Mouse (Mus musculus) MEL (cell line): Measurements from ENCODE around the gene Sh3rf1. TPM values are rescaled to one million over a fixed set of nuclear protein-coding genes. Genes with fewer than 3 reads are reported as not detected.

Experiments
- DNase-seq: peaks from one replicate; pipeline ENCODE4 v3.0.0; 2011; ENCODE audit warnings: low read depth, low spot score
- H3K27ac ChIP-seq: 2 replicates; pipeline ENCODE4 v1.5.1; 2012; ENCODE audit warnings: low read depth, mild to moderate bottlenecking, control low read depth, low read length, moderate library complexity; ENCODE audit not compliant: control insufficient read depth
- H3K27me3 ChIP-seq, 2 experiments: fragments of 150-350 bp in 1 of 2; sonication (generic) in 1 of 2; 2 replicates each; pipeline ENCODE4 v1.6.1; 2012; ENCODE audit warnings: low read length in 2 of 2, mild to moderate bottlenecking in 2 of 2, improper control_type of control experiment in 1 of 2, moderate library complexity in 1 of 2; ENCODE audit not compliant: insufficient read depth in 2 of 2, control insufficient read depth in 1 of 2
- H3K36me3 ChIP-seq, 2 experiments: 2 replicates each; pipeline ENCODE4 v1.6.1; 2012 to 2014; ENCODE audit warnings: low read length in 2 of 2, improper control_type of control experiment in 1 of 2, inconsistent platforms in 1 of 2, mild to moderate bottlenecking in 1 of 2; ENCODE audit not compliant: insufficient read depth in 2 of 2, control insufficient read depth in 1 of 2
- H3K4me1 ChIP-seq, 2 experiments: fragments of 150-350 bp in 1 of 2; sonication (generic) in 1 of 2; 2 replicates each; pipeline ENCODE4 v1.6.1; 2012; ENCODE audit warnings: low read length in 2 of 2, improper control_type of control experiment in 1 of 2, mild to moderate bottlenecking in 1 of 2; ENCODE audit not compliant: insufficient read depth in 2 of 2, control insufficient read depth in 1 of 2
- H3K4me3 ChIP-seq, 2 experiments: fragments of 150-350 bp in 1 of 2; sonication (generic) in 1 of 2; 2 replicates each; pipeline ENCODE4 v1.5.1; 2012; ENCODE audit warnings: low read depth in 2 of 2, low read length in 2 of 2, mild to moderate bottlenecking in 2 of 2, moderate library complexity in 2 of 2, control low read depth in 1 of 2, improper control_type of control experiment in 1 of 2; ENCODE audit not compliant: control insufficient read depth in 1 of 2, insufficient read depth in 1 of 2
- H3K79me2 ChIP-seq: 2 replicates; pipeline ENCODE4 v1.6.1; 2012; ENCODE audit warnings: mild to moderate bottlenecking, low read length, moderate library complexity; ENCODE audit not compliant: control insufficient read depth, poor library complexity, insufficient read depth
- H3K9ac ChIP-seq: 2 replicates; pipeline ENCODE4 v1.6.1; 2012; ENCODE audit warnings: low read depth, mild to moderate bottlenecking, control low read depth, low read length, moderate library complexity; ENCODE audit not compliant: control insufficient read depth, poor library complexity, severe bottlenecking
- H3K9me3 ChIP-seq: fragments of 150-350 bp; sonication (generic); replicated peaks from 2 replicates; pipeline ENCODE4 v1.6.1; 2012; ENCODE audit warnings: mild to moderate bottlenecking, low read length, improper control_type of control experiment, moderate library complexity; ENCODE audit not compliant: insufficient read depth
- BHLHE40 ChIP-seq: IDR thresholded peaks from 2 replicates; pipeline ENCODE4 v1.6.1; 2012; ENCODE audit warnings: low read depth, mild to moderate bottlenecking, inconsistent platforms, low read length, improper control_type of control experiment, borderline replicate concordance
- CHD1 ChIP-seq: IDR thresholded peaks from 2 replicates; pipeline ENCODE4 v1.6.1; 2012; ENCODE audit warnings: low read depth, mild to moderate bottlenecking, inconsistent platforms, low read length, improper control_type of control experiment
- ELF1 ChIP-seq: IDR thresholded peaks from 2 replicates; pipeline ENCODE4 v1.6.1; 2014; ENCODE audit warnings: low read depth, mild to moderate bottlenecking, inconsistent platforms, low read length, improper control_type of control experiment, moderate library complexity
- EP300 ChIP-seq, 2 experiments: IDR thresholded peaks; 2 replicates each; pipeline ENCODE4 v1.6.1; 2011; ENCODE audit warnings: improper control_type of control experiment in 2 of 2, low read length in 2 of 2, low read depth in 1 of 2, mild to moderate bottlenecking in 1 of 2
- GABPA ChIP-seq: IDR thresholded peaks from 2 replicates; pipeline ENCODE4 v1.6.1; 2012; ENCODE audit warnings: low read depth, mild to moderate bottlenecking, inconsistent platforms, low read length, improper control_type of control experiment, moderate library complexity
- GATA1 ChIP-seq: IDR thresholded peaks from 2 replicates; pipeline ENCODE4 v1.6.1; 2011; ENCODE audit warnings: low read depth, low read length, improper control_type of control experiment
- JUND ChIP-seq: IDR thresholded peaks from 2 replicates; pipeline ENCODE4 v1.6.1; 2011; ENCODE audit warnings: low read depth, mild to moderate bottlenecking, improper control_type of control experiment, low read length
- MAZ ChIP-seq: IDR thresholded peaks from 2 replicates; pipeline ENCODE4 v1.6.1; 2012; ENCODE audit warnings: low read depth, mild to moderate bottlenecking, inconsistent platforms, low read length, improper control_type of control experiment
- MXI1 ChIP-seq: IDR thresholded peaks from 2 replicates; pipeline ENCODE4 v1.6.1; 2011; ENCODE audit warnings: mild to moderate bottlenecking, low read depth, low read length, improper control_type of control experiment
- NELFE ChIP-seq: IDR thresholded peaks from 2 replicates; pipeline ENCODE4 v1.6.1; 2011; ENCODE audit warnings: low read depth, low read length, improper control_type of control experiment
- NRF1 ChIP-seq: IDR thresholded peaks from 2 replicates; pipeline ENCODE4 v1.6.1; 2014; ENCODE audit warnings: low read depth, mild to moderate bottlenecking, inconsistent platforms, low read length, improper control_type of control experiment, moderate library complexity; ENCODE audit not compliant: poor library complexity, insufficient read depth, severe bottlenecking
- POLR2A ChIP-seq, 2 experiments: IDR thresholded peaks; 2 replicates each; pipeline ENCODE4 v1.6.1; 2011 to 2012; ENCODE audit warnings: low read length in 2 of 2, mild to moderate bottlenecking in 2 of 2, control low read depth in 1 of 2, improper control_type of control experiment in 1 of 2, low read depth in 1 of 2, moderate library complexity in 1 of 2; ENCODE audit not compliant: control insufficient read depth in 1 of 2, insufficient read depth in 1 of 2, poor library complexity in 1 of 2
- POLR2AphosphoS2 ChIP-seq: IDR thresholded peaks from 2 replicates; pipeline ENCODE4 v1.6.1; 2011; ENCODE audit warnings: low read length, improper control_type of control experiment
- RCOR1 ChIP-seq: IDR thresholded peaks from 2 replicates; pipeline ENCODE4 v1.6.1; 2012; ENCODE audit warnings: low read depth, mild to moderate bottlenecking, inconsistent platforms, low read length, improper control_type of control experiment
- SIN3A ChIP-seq: IDR thresholded peaks from 2 replicates; pipeline ENCODE4 v1.6.1; 2012; ENCODE audit warnings: low read length, improper control_type of control experiment, inconsistent platforms
- SMC3 ChIP-seq: IDR thresholded peaks from 2 replicates; pipeline ENCODE4 v1.6.1; 2011; ENCODE audit warnings: low read depth, low read length, improper control_type of control experiment
- USF1 ChIP-seq: IDR thresholded peaks from 2 replicates; pipeline ENCODE4 v1.6.1; 2014; ENCODE audit warnings: low read depth, mild to moderate bottlenecking, inconsistent platforms, low read length, improper control_type of control experiment, moderate library complexity
- USF2 ChIP-seq, 2 experiments: IDR thresholded peaks; 2 replicates each; pipeline ENCODE4 v1.6.1; 2011 to 2012; ENCODE audit warnings: improper control_type of control experiment in 2 of 2, low read length in 2 of 2, borderline replicate concordance in 1 of 2, inconsistent platforms in 1 of 2, low read depth in 1 of 2, mild to moderate bottlenecking in 1 of 2; ENCODE audit not compliant: insufficient read depth in 1 of 2
- ZC3H11A ChIP-seq: IDR thresholded peaks from 2 replicates; pipeline ENCODE4 v1.6.1; 2012; ENCODE audit warnings: low read depth, mild to moderate bottlenecking, inconsistent platforms, low read length, improper control_type of control experiment
- polyA plus RNA-seq, 2 experiments: library from polyadenylated mRNA; stranded (reverse) in 1 of 2; unstranded in 1 of 2; fragments of >175 nt in 1 of 2; fragments of >200 nt in 1 of 2; gene quantifications; 2 replicates each; pipeline versions ENCODE4 v1.2.1 to v1.2.4; 2012; ENCODE audit warnings: low replicate concordance in 2 of 2, low read depth in 1 of 2; ENCODE audit not compliant: insufficient read length in 2 of 2, insufficient read depth in 1 of 2, missing spikeins in 1 of 2
- total RNA-seq: library from RNA; depleted of rRNA; stranded (reverse); fragments of 300-350 nt; gene quantifications from 2 replicates; pipeline ENCODE4 v1.2.3, GENCODE M21; 2012

The Sh3rf1 gene
- total and polyA plus RNA-seq, 3 experiments = 1.5 to 5.9 TPM; not detected in 1

GRCm38 (mm10) chr8:61316012-61316767 is 92.5 kb downstream of the Sh3rf1 start:
- no peaks in the 10 kb centered on the region for H3K36me3 ChIP-seq
- DNase-seq = no peak
- H3K4me3 ChIP-seq = no peak overlapping the region
- no peaks in the 10 kb centered on the region for H3K4me1 ChIP-seq
- TF ChIP-seq SMC3 (no peak), USF2 (IDR thresholded peaks at IDR 0.05; ENCODE audit: borderline replicate concordance in 1 of 2, insufficient read depth in 1 of 2, low read depth in 1 of 2, low read length in 2 of 2) (no peak), MXI1 (no peak), ELF1 (no peak), POLR2A (IDR thresholded peaks at IDR 0.05; ENCODE audit: control insufficient read depth in 1 of 2, insufficient read depth in 1 of 2, low read depth in 1 of 2, low read length in 2 of 2, poor library complexity in 1 of 2) (no peak), JUND (no peak), RCOR1 (no peak), GATA1 (no peak), NRF1 (no peak), CHD1 (no peak), NELFE (no peak), BHLHE40 (no peak), MAZ (no peak), GABPA (no peak), SIN3A (no peak), ZC3H11A (no peak), EP300 (IDR thresholded peaks at IDR 0.05; ENCODE audit: low read depth in 1 of 2, low read length in 2 of 2) (no peak), POLR2AphosphoS2 (no peak)
- no peaks in the 10 kb centered on the region for H3K9me3 ChIP-seq
- H3K9ac ChIP-seq = no peak overlapping the region
- H3K27ac ChIP-seq = no peak overlapping the region
- no peaks in the 10 kb centered on the region for H3K79me2 ChIP-seq
- H3K27me3 ChIP-seq = no peaks in the 10 kb centered on the region

GRCm38 (mm10) chr8:61316813-61317534 is 93.3 kb downstream of the Sh3rf1 start:
- H3K36me3 ChIP-seq = no peaks in the 10 kb centered on the region
- no peak overlapping the region for H3K4me3 ChIP-seq
- no peaks in the 10 kb centered on the region for H3K27me3 ChIP-seq
- H3K9ac ChIP-seq = no peak overlapping the region
- TF ChIP-seq MAZ = no peak
- no peak for TF ChIP-seq ZC3H11A
- TF ChIP-seq USF1 = no peak
- no peak for TF ChIP-seq JUND
- TF ChIP-seq SIN3A = no peak
- no peak for TF ChIP-seq NRF1
- no peak for TF ChIP-seq RCOR1
- no peaks in the 10 kb centered on the region for H3K4me1 ChIP-seq
- H3K79me2 ChIP-seq = no peaks in the 10 kb centered on the region
- no peak for DNase-seq
- no peak overlapping the region for H3K27ac ChIP-seq
- no peaks in the 10 kb centered on the region for H3K9me3 ChIP-seq
